Mouse (Mus musculus) intestine, embryonic 14.5 days (tissue): Measurements from ENCODE around the gene Fahd2a. TPM values are rescaled to one million over a fixed set of nuclear protein-coding genes. Genes with fewer than 3 reads are reported as not detected.
A peak's percentile ranks its signal among the peaks of the same experiment; 100 is the strongest.

ENCODE experiments used
- ATAC-seq: fragments of 200-750 bp; cut with Nextera tagmentation; replicated peaks from 2 replicates; pipeline ENCODE4 v1.8.0; 2017; ENCODE audit warnings: low read depth, moderate number of reproducible peaks, moderate TSS enrichment, moderate library complexity; ENCODE audit not compliant: low FRiP score, low TSS enrichment
- DNase-seq: peaks from one replicate; pipeline ENCODE4 v3.0.0-alpha.2; 2018; ENCODE audit warnings: low spot score
- H3K27ac ChIP-seq: fragments of 300-500 bp; sonication (generic); 2 replicates; pipeline ENCODE4 v1.5.1; 2014; ENCODE audit warnings: low read depth, mild to moderate bottlenecking, control low read depth
- H3K27me3 ChIP-seq: fragments of 300-500 bp; sonication (generic); replicated peaks from 2 replicates; pipeline ENCODE4 v1.6.1; 2014; ENCODE audit warnings: low read length, control low read depth; ENCODE audit not compliant: control insufficient read depth, insufficient read depth
- H3K36me3 ChIP-seq: fragments of 300-500 bp; sonication (generic); 2 replicates; pipeline ENCODE4 v1.6.1; 2014; ENCODE audit warnings: low read length, control low read depth; ENCODE audit not compliant: control insufficient read depth, insufficient read depth
- H3K4me1 ChIP-seq: fragments of 300-500 bp; sonication (generic); replicated peaks from 2 replicates; pipeline ENCODE4 v1.6.1; 2014; ENCODE audit warnings: low read length, control low read depth, mixed read lengths; ENCODE audit not compliant: control insufficient read depth, insufficient read depth
- H3K4me2 ChIP-seq: fragments of 300-500 bp; sonication (generic); 2 replicates; pipeline ENCODE4 v1.6.1; 2014; ENCODE audit warnings: low read length
- H3K4me3 ChIP-seq: fragments of 300-500 bp; sonication (generic); 2 replicates; pipeline ENCODE4 v1.5.1; 2014; ENCODE audit warnings: low read depth, low read length, control low read depth, mixed read lengths
- H3K9ac ChIP-seq: fragments of 300-500 bp; sonication (generic); 2 replicates; pipeline ENCODE4 v1.6.1; 2014; ENCODE audit warnings: mild to moderate bottlenecking, low read length
- H3K9me3 ChIP-seq: fragments of 300-500 bp; sonication (generic); 2 replicates; pipeline ENCODE4 v1.6.1; 2016; ENCODE audit warnings: low read length, control low read depth; ENCODE audit not compliant: control insufficient read depth
- WGBS: fragments of 180-500 bp; shearing (Covaris S2); extraction: QIAGEN DNeasy Blood & Tissue Kit; methylation state at CpG from one replicate; pipeline ENCODE4 v1.1.7; 2014; 5-methylcytosine and 5-hydroxymethylcytosine counted together
- polyA plus RNA-seq: library from polyadenylated mRNA; unstranded; fragments of >200 nt; fragmentation: Nextera tagmentation; extraction: Ambion mirVana; gene quantifications from 2 replicates; pipeline ENCODE4 v1.2.1, GENCODE M21; 2014

Gene Fahd2a
- polyA plus RNA-seq, 1 experiment from 2014 or later = 21.9 TPM

GRCm38 (mm10) chr2:127418266-127418970, 25.9 kb downstream of the Fahd2a start:
- no peaks in the 10 kb centered on the region for H3K9me3 ChIP-seq
- no peak overlapping the region for H3K4me2 ChIP-seq
- no peak overlapping the region for H3K4me3 ChIP-seq
- WGBS = 61% methylated on average over 10 of the region's 10 CpGs
- no peaks in the 10 kb centered on the region for H3K4me1 ChIP-seq
- no peak for DNase-seq
- ATAC-seq = no peak
- H3K36me3 ChIP-seq = no peaks in the 10 kb centered on the region
- no peaks in the 10 kb centered on the region for H3K27me3 ChIP-seq
- no peak overlapping the region for H3K27ac ChIP-seq
- H3K9ac ChIP-seq = no peak overlapping the region

- Histone ChIP-seq H3K4me3 (no peak overlapping the region), H3K27ac (no peak overlapping the region), H3K4me1 (no peaks in the 10 kb centered on the region), H3K36me3 (no peaks in the 10 kb centered on the region), H3K9ac (no peak overlapping the region), H3K9me3 (no peaks in the 10 kb centered on the region), H3K27me3 (no peaks in the 10 kb centered on the region), H3K4me2 (no peak overlapping the region)
- DNase-seq = no peak
- 75% methylated on average over 3 of the region's 3 CpGs for WGBS
- no peak for ATAC-seq
Measured at GRCm38 (mm10) chr2:127416706-127417105, 27.7 kb downstream of the Fahd2a start.

GRCm38 (mm10) chr2:127415806-127416205, 28.6 kb downstream of the Fahd2a start:
- ATAC-seq = no peak
- no peaks in the 10 kb centered on the region for H3K27me3 ChIP-seq
- H3K27ac ChIP-seq = no peak overlapping the region
- no peaks in the 10 kb centered on the region for H3K9me3 ChIP-seq
- H3K9ac ChIP-seq = no peak overlapping the region
- no peak for DNase-seq
- no peaks in the 10 kb centered on the region for H3K4me1 ChIP-seq
- no peaks in the 10 kb centered on the region for H3K36me3 ChIP-seq
- 51% methylated on average over 10 of the region's 10 CpGs for WGBS
- no peak overlapping the region for H3K4me3 ChIP-seq
- no peak overlapping the region for H3K4me2 ChIP-seq

GRCm38 (mm10) chr2:127411126-127411525, 33.2 kb downstream of the Fahd2a start:
- Histone ChIP-seq H3K9ac (no peak overlapping the region), H3K36me3 (no peaks in the 10 kb centered on the region), H3K4me3 (no peak overlapping the region), H3K27me3 (no peaks in the 10 kb centered on the region), H3K27ac (no peak overlapping the region), H3K9me3 (no peaks in the 10 kb centered on the region), H3K4me2 (no peak overlapping the region), H3K4me1 (no peaks in the 10 kb centered on the region)
- WGBS = 55% methylated on average over 6 of the region's 6 CpGs
- DNase-seq (no peak), ATAC-seq (no peak)

- WGBS = 86% methylated on average over 7 of the region's 7 CpGs
Measured at GRCm38 (mm10) chr2:127398738-127399137, 45.6 kb downstream of the Fahd2a start.

GRCm38 (mm10) chr2:127394606-127395161, 49.7 kb downstream of the Fahd2a start:
- no peaks in the 10 kb centered on the region for H3K36me3 ChIP-seq
- DNase-seq = no peak
- no peaks in the 10 kb centered on the region for H3K9me3 ChIP-seq
- WGBS = 70% methylated on average over 5 of the region's 5 CpGs
- no peak overlapping the region for H3K27ac ChIP-seq
- no peak overlapping the region for H3K4me3 ChIP-seq
- H3K4me1 ChIP-seq = 0 out of 2 replicates have a peak, but pooled peaks cover 2% of the 10 kb centered on the region
- H3K9ac ChIP-seq = no peak overlapping the region
- H3K4me2 ChIP-seq = no peak overlapping the region
- no peaks in the 10 kb centered on the region for H3K27me3 ChIP-seq
- peak; percentile 23; the same call in 1 of the 2 replicates for ATAC-seq

More at GRCm38 (mm10) chr2:127398738-127399137, 45.6 kb downstream of the Fahd2a start:
- Histone ChIP-seq H3K4me1 (no peaks in the 10 kb centered on the region), H3K9me3 (no peaks in the 10 kb centered on the region), H3K9ac (no peak overlapping the region), H3K36me3 (no peaks in the 10 kb centered on the region), H3K27me3 (no peaks in the 10 kb centered on the region), H3K4me3 (no peak overlapping the region), H3K27ac (no peak overlapping the region), H3K4me2 (no peak overlapping the region)
- ATAC-seq (no peak), DNase-seq (no peak)

GRCm38 (mm10) chr2:127391323-127391722, 53.0 kb downstream of the Fahd2a start:
- Histone ChIP-seq H3K27me3 (no peaks in the 10 kb centered on the region), H3K4me1 (0 out of 2 replicates have a peak, but pooled peaks cover 2% of the 10 kb centered on the region), H3K9ac (no peak overlapping the region), H3K27ac (no peak overlapping the region), H3K4me3 (no peak overlapping the region), H3K36me3 (no peaks in the 10 kb centered on the region), H3K9me3 (no peaks in the 10 kb centered on the region), H3K4me2 (no peak overlapping the region)
- DNase-seq (no peak), ATAC-seq (no peak)
- 56% methylated on average over 3 of the region's 3 CpGs for WGBS

DNA sequence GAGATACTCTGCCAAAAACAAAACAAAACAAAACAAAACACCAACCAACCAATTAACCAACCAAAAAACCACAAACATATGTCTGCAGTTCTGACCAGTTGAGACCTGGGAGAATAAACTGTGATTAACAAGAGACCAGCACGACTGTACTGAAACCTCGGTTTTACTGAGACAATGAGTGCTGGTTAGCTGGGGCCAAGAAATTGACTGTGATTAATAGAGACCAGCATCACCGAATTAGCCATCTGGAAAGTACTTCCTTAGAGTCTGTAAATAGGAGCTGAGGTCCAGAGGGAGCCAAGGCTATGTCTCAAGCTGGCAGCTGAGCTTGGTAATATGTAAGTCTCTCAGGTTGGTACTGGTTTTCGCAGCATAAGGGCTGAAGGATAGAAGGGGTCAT, 53.5 kb downstream of the Fahd2a start:
- H3K4me1 ChIP-seq = 0 out of 2 replicates have a peak, but pooled peaks cover 2% of the 10 kb centered on the region
- no peak overlapping the region for H3K27ac ChIP-seq
- no peak for DNase-seq
- H3K27me3 ChIP-seq = no peaks in the 10 kb centered on the region
- no peak overlapping the region for H3K4me2 ChIP-seq
- no peak overlapping the region for H3K9ac ChIP-seq
- no peaks in the 10 kb centered on the region for H3K36me3 ChIP-seq
- H3K9me3 ChIP-seq = no peaks in the 10 kb centered on the region
- no peak overlapping the region for H3K4me3 ChIP-seq
- ATAC-seq = no peak
- WGBS = 64% methylated on average over 4 of the region's 4 CpGs

GRCm38 (mm10) chr2:127390352-127390751, 54.0 kb downstream of the Fahd2a start:
- Histone ChIP-seq H3K9me3 (no peaks in the 10 kb centered on the region), H3K4me2 (no peak overlapping the region), H3K9ac (no peak overlapping the region), H3K4me1 (0 out of 2 replicates have a peak, but pooled peaks cover 2% of the 10 kb centered on the region), H3K36me3 (no peaks in the 10 kb centered on the region), H3K4me3 (no peak overlapping the region), H3K27ac (no peak overlapping the region), H3K27me3 (no peaks in the 10 kb centered on the region)
- 66% methylated on average over 3 of the region's 3 CpGs for WGBS
- ATAC-seq (no peak), DNase-seq (no peak)
